Mouse (Mus musculus) gastrocnemius, postnatal 10 days (tissue): Measurements from ENCODE around the gene Calm5. TPM values are rescaled to one million over a fixed set of nuclear protein-coding genes. Genes with fewer than 3 reads are reported as not detected.

Experiments used
- total RNA-seq, 2 experiments: library from RNA; stranded (reverse); gene quantifications; 2 replicates each; pipeline ENCODE4 v1.2.3; 2021

The Calm5 gene
- total RNA-seq, 2 experiments from 2014 or later, result not detected

Other genes starting within 250 kb of the Calm5 start
- gene Fam208b, start 243.1 kb upstream of the Calm5 start, total RNA-seq, result 10 to 100 TPM; 12.2 to 17.3 TPM
- gene Asb13, start 220.1 kb upstream of the Calm5 start, total RNA-seq, result 1 to 10 TPM; 6.9 to 7.3 TPM
- not detected for gene Calml3, start 49.9 kb upstream of the Calm5 start, total RNA-seq
- gene Calm4, start 16.4 kb upstream of the Calm5 start, total RNA-seq, result not detected
- gene Net1, start 64.0 kb downstream of the Calm5 start, total RNA-seq, result 10 to 100 TPM; 48.0 to 48.7 TPM
- not detected for gene Tubal3, start 64.1 kb downstream of the Calm5 start, total RNA-seq
- gene Ucn3, start 91.2 kb downstream of the Calm5 start, total RNA-seq, result not detected
- 1 to 10 TPM; 3.0 to 3.5 TPM for gene Akr1c14, start 194.8 kb downstream of the Calm5 start, total RNA-seq